Mouse (Mus musculus): ENCODE data around the gene Gm12185. TPM values are rescaled to one million over a fixed set of nuclear protein-coding genes. Genes with fewer than 3 reads are reported as not detected.

The Gm12185 gene
- polyA plus RNA-seq, 1 experiment from 2014 or later: not detected

Other genes starting within 250 kb of the Gm12185 start
- gene Rack1, start 191.9 kb downstream of the Gm12185 start, polyA plus RNA-seq (2014; fragmentation: Nextera tagmentation; extraction: Ambion mirVana): 592 and 633 TPM in 2 replicates
- gene Trim41, start 174.9 kb downstream of the Gm12185 start, polyA plus RNA-seq (2014; fragmentation: Nextera tagmentation; extraction: Ambion mirVana): 3.6 and 3.9 TPM in 2 replicates
- gene Trim7, start 166.1 kb downstream of the Gm12185 start, polyA plus RNA-seq (2014; fragmentation: Nextera tagmentation; extraction: Ambion mirVana): 0.40 and 0.73 TPM in 2 replicates
- gene Gm12184, start 165.6 kb downstream of the Gm12185 start, polyA plus RNA-seq (2014; fragmentation: Nextera tagmentation; extraction: Ambion mirVana): 7.4 and 11.5 TPM in 2 replicates
- 2.2 and 2.3 TPM in 2 replicates for gene Irgm1, start 120.5 kb downstream of the Gm12185 start, polyA plus RNA-seq (2014; fragmentation: Nextera tagmentation; extraction: Ambion mirVana)
- gene Gm5431, start 90.0 kb downstream of the Gm12185 start, polyA plus RNA-seq (2014; fragmentation: Nextera tagmentation; extraction: Ambion mirVana): 0.10 and 0.21 TPM in 2 replicates
- gene Psme2b, start 46.0 kb downstream of the Gm12185 start, polyA plus RNA-seq (2014; fragmentation: Nextera tagmentation; extraction: Ambion mirVana): 1.3 and 1.8 TPM in 2 replicates
- not detected in 2 replicates for gene Olfr56, start 13.3 kb downstream of the Gm12185 start, polyA plus RNA-seq (2014; fragmentation: Nextera tagmentation; extraction: Ambion mirVana)
- 0.20 and 0.29 TPM in 2 replicates for gene 9930111J21Rik1, start 12.8 kb downstream of the Gm12185 start, polyA plus RNA-seq (2014; fragmentation: Nextera tagmentation; extraction: Ambion mirVana)
- gene Tgtp1, start 1.9 kb upstream of the Gm12185 start, polyA plus RNA-seq (2014; fragmentation: Nextera tagmentation; extraction: Ambion mirVana): 0.05 TPM in 1 of 2 replicates, not detected in the other
- gene 9930111J21Rik2, start 59.0 kb upstream of the Gm12185 start, polyA plus RNA-seq (2014; fragmentation: Nextera tagmentation; extraction: Ambion mirVana): 0.26 and 0.47 TPM in 2 replicates
- not detected in 2 replicates for gene Tgtp2, start 72.0 kb upstream of the Gm12185 start, polyA plus RNA-seq (2014; fragmentation: Nextera tagmentation; extraction: Ambion mirVana)
- gene Ifi47, start 84.4 kb upstream of the Gm12185 start, polyA plus RNA-seq (2014; fragmentation: Nextera tagmentation; extraction: Ambion mirVana): 0.40 and 0.41 TPM in 2 replicates
- gene Olfr1396, start 122.6 kb upstream of the Gm12185 start, polyA plus RNA-seq (2014; fragmentation: Nextera tagmentation; extraction: Ambion mirVana): not detected in 2 replicates
- gene Olfr1395, start 150.0 kb upstream of the Gm12185 start, polyA plus RNA-seq (2014; fragmentation: Nextera tagmentation; extraction: Ambion mirVana): not detected in 2 replicates
- gene Olfr1394, start 162.2 kb upstream of the Gm12185 start, polyA plus RNA-seq (2014; fragmentation: Nextera tagmentation; extraction: Ambion mirVana): not detected in 2 replicates
- 0.43 TPM in 1 of 2 replicates, not detected in the other for gene Btnl9, start 194.9 kb upstream of the Gm12185 start, polyA plus RNA-seq (2014; fragmentation: Nextera tagmentation; extraction: Ambion mirVana)
- 65.4 and 70.2 TPM in 2 replicates for gene Zfp62, start 211.1 kb upstream of the Gm12185 start, polyA plus RNA-seq (2014; fragmentation: Nextera tagmentation; extraction: Ambion mirVana)